Mouse (Mus musculus): ENCODE results near the gene Gm10337.
A peak's percentile ranks its signal among the peaks of the same experiment; 100 is the strongest.

Gm10337 gene

DNA sequence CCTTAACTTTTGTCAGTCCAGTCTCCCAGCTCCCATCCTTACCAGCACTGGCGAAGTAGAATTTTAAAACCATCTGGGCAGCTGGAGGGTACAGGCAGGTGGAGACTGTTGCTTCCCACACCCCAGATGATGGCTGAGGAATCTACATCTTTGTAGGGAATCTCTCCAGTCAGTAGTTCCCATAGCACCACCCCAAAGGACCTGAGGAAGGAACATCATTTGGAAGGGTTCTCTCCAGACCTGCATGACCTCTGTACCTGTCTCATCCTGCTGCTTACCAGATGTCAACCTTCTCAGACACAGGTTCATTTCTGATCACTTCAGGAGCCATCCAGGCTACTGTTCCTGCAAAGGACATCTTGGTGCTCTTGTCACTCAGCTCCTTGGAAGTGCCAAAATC, at the start of gene Gm10337:
Gm10337 (plus strand) TSS at position 276 of the 400 bp plus-strand sequence.
- no peak for DNase-seq (ENCODE audit: low spot score in 2 of 2)

DNA sequence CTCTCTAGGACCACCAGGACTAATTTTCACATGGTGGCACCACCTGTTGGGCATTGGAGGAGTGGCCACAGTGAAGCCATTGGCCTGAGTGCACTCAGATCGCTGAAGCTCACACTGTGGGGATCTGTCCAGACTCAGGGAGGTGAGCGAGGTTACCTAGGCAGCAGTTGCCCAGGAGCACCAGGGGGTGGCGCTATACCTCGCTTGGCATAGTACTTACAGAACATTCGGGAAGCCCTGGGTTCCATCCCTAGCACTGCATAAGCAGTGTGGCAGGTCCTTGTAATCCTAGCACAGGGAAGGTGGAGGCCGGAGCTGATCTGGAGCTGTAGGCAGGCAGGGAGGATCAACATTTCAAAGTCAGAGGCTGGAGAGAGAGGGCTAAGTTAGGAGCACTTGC, 47.5 kb upstream of the Gm10337 start:
- DNase-seq (ENCODE audit: low spot score in 2 of 2) = peak in 1 of 2 experiments; percentile 26

DNA sequence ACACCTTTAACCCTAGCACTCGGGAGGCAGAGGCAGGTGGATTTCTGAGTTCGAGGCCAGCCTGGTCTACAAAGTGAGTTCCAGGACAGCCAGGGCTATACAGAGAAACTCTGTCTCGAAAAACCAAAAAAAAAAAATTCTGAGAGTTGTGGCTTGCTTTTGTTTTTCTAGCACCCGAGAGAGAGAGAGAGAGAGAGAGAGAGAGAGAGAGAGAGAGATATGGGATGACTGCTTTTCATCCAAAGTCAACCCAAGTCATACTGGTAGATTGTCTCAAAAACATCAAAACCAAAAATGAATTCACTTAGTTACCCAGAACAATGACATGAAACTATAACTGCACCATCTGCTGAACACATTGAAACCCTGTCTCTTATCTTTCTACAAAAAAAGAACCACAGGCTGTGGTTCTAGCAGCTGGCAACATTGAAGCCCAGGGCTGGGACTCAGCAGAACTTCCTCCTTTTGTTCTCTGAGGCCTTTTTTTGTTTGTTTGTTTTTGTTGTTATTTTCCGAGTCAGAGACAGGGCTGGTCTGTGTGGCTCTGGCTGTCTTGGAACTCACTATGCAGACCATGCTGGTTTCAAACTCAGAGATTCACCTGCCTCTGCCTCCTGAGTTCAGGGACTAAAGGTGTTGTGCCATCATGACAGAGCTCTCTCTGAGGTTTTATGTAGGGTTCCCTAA, 45.3 kb upstream of the Gm10337 start:
- no peak for DNase-seq (ENCODE audit: low spot score in 2 of 2)

DNA sequence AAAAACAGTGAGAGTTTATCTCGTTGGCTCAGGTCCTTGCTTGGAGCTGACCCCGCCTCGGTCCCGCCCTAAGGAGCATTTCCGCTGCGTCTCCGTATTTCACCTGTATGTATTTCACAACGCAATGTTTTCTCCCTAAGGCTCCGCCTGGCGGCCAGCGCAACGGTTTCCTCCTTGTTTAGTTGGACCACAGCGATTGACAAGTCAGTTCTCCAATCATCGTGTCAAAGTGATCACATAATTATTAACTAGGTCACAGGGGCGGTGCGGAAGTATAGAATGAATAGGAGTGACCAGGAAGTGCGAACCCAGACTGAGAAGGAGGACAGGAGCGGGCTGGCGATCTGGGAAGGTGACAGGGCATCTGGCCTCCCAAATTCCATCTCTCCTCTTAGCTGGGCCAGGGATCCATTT, 44.6 kb upstream of the Gm10337 start, which contains the start of gene Prr13:
Prr13 (plus strand) TSS at position 125 of the 414 bp plus-strand sequence.
- peak; percentile 78 to 85 for DNase-seq (ENCODE audit: low spot score in 2 of 2)

DNA sequence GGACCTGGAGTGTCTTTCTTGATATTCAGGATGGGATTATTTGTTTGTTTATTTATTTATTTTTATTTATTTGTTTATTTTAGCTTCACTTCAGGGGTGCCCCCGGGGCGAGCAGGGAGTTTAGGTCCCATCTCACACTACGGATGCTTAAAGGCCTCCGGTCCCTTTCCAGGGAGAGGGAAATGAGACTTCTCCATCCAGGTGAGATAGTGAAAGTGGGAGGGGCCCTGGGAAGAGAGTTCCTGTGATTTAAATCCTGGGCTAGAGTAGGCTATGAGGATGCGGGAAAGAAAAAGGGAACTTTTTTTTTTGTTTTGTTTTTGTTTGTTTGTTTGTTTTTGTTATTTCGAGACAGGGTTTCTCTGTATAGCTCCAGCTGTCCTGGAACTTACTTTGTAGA, 44.1 kb upstream of the Gm10337 start:
- no peak for DNase-seq (ENCODE audit: low spot score in 2 of 2)

DNA sequence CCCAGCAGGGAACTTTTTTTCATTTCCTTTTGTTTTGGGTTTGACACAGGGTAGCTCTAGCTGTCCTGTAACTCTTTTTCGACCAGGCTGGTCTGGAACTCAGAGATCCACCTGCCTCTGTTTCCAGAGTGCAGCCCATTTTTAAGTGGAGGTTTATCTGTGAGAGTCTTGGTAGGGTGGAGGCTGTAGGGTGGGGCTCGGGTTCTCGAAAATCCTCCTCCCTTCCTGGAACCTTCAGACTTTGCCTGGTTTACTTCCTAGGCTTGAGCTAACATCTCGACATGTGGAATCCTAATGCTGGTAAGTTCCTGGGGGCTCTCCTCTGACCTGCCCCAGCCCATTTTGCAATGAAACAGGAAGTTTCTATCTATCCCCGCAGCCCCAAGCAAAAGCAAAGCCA, 43.7 kb upstream of the Gm10337 start:
- DNase-seq (ENCODE audit: low spot score in 2 of 2) = no peak

DNA sequence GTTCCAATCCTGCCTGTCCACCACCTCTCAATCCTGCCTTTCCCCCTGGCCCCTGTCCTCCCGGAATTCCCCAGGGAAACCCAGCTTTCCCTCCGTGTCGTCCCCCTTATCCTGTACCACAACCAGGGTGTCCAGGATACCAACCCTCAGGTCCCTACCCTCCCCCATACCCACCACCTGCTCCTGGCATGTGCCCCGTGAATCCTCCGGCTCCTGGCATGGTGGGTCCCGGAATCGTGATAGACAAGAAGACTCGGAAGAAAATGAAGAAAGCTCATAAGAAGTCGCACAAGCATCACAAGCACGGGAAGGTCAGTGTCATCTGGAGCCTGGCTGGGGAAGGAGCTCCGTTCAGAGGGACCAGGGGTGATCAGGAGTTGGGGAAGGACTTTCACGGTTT, 43.1 kb upstream of the Gm10337 start:
- no peak for DNase-seq (ENCODE audit: low spot score in 2 of 2)

DNA sequence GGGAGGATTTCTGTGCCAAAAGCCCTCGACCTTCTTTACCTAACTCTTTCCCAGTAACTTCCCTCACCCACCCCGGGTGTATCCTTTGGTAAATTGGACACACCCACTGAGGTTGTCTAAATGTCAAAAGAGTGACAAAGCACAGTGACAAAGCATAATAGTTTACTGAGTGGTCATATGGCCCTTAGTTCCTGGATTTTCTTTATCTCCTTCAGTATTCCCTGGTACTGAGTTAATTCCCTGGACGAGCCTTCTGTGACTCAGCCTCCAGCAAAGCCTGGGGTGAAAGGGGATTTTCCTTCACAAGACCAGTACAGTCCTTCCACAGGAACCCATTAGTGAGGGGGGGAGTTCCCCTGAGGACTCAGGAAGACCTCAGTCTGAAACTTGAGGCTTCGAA, 42.6 kb upstream of the Gm10337 start:
- no peak for DNase-seq (ENCODE audit: low spot score in 2 of 2)

DNA sequence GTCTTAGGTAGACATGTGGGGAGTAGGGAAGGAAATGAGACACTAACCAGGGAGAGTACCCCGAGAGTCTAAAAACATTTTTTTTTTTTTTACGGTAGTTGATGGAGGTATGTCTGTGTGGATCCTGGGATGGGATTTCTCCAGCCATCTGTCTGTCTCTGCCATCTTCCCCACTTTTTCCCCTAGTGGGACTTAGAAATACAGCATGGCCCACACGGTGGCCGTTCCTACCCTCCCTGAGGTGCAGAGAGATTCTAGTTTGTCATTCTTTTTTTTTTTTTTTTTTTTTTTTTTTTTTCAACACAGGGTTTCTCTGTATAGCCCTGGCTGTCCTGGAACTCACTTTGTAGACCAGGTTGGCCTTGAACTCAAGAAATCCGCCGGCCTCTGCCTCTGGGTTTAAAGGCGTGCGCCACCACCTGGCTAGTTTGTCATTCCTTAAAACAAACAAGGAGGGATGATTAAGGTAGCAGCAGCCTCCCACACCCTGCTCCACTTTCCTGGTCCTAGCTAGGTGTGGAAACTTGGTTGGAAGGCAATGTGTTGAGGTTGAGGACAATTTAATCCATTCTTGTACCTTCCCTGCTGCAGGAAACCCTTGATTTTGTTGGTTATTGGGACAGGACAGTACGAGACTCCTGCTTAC, 42.0 kb upstream of the Gm10337 start:
- DNase-seq (ENCODE audit: low spot score in 2 of 2) = no peak

DNA sequence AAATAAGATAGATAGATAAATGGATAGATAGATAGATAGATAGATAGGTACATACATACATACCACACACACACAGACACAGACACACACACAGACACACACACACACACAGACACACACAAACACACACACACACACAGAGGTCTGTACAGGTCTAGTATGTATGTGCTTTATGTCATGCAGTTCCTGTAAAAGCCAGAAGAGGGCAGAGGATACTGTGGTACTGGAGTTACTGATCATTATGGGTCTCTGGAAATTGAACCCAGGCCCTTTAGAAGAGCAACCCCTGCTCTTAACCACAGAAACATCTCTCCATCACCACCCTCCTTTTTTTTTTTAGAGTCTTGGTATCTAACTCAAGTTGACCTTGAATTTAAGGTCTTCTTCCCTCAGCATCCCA, 39.9 kb upstream of the Gm10337 start:
- DNase-seq (ENCODE audit: low spot score in 2 of 2) = no peak

DNA sequence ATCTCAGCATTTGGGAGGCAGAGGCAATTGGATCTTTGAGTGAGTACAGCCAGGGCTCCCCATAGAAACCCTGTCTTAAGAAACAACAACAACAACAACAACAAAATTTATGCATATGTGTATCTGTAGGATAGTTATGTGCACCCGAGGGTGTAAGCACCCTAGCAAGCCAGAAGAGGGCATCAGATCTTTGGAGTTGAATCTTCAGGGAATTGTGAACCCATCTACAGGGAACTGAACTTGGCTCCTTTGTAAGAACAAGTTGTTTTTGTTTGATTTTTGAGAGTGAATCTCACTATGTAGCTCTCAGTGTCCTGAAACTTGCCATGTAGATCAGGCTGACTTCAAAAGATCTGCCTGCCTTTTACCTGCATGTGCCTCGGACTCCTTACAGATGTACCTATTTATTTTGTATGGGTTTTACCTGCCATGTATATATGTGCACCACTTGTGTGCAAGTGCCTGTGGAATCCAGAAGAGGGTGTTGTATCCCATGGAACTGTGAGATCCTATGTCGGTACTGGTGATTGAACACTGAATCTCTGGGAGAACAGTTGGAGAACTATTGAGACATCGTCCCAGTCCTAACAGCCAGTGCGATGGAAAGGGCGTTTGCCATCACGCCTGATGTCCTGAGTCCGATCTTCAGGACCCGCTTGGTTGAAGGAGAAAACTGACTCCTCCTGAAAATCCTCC, 34.7 kb upstream of the Gm10337 start:
- DNase-seq (ENCODE audit: low spot score in 2 of 2) = no peak

DNA sequence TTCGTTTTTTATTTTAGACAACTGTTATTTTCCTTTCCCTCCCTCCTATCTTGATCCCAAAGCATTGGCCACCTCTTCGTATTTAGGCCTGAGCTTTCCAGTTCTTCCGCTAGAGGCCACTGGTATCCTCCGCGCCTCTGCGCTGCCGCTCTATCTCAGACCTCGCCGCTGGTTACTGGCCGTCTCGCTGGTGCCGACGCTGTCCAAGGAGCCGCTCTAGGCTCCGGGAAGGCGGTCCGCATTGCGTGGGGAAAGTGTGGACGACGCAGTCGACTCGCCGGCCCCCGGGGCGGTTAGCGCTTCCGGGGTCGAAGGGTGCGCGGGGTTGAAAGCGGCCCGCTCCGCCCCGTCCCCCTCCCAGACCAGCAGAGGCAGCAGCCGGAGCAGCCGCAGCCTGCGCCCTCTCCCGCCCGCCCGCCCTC, 33.3 kb upstream of the Gm10337 start, which contains the start of gene Pcbp2:
Pcbp2 (plus strand) TSS at position 357 of the 422 bp plus-strand sequence.
- peak; percentile 89 to 92 for DNase-seq (ENCODE audit: low spot score in 2 of 2)

DNA sequence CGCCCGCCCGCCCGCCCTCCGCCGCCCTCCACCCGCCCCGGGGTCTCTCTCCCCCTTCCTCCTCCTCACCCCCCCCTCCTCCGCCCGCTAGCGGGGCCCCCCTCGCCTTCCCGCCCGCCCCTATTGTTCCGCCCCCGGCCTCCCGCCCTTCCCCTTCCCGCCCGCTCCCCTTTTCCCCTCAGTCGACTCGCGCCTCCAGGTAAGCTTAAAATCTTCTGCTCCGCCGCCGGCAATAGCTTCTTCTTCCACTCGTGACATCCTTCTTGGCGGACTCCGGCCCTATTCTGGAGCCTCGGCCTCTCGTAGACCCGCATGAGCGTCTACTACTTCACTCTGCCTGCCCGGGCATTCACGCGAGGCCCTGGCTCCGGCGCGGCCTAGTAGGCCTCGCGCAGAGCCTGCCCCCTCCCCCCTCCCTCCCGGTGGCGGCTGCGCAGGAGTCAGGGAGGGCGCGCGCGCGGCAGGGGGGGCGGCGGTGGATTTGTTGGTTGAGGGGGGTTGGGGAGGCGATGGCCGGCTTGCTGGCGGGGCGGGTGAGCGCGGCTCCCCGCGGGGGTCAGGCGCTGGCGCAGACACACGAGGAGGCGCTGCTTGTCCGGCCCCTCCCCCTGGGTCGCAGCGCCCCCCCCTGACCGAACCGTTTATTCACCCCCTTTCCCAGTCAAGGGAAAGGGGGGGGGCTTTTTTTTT, 32.8 kb upstream of the Gm10337 start:
- peak; percentile 52 to 63 for DNase-seq (ENCODE audit: low spot score in 2 of 2)

DNA sequence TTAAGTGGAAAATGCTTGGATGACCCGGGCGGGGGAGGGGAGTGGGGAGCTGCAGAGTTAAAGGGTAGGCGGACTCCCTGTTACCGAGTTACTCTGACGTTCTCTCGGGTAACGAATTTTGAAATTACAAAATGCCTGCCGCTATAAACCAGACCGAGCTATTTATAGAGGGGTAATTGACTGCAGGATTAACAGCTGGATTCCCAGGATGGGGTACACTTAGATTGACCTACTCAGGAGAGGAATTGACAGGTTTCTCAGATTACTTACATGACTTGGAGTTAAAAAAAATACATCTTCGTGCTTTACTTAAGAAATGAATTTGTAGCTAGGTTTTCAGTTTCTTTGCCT, 32.3 kb upstream of the Gm10337 start:
- DNase-seq (ENCODE audit: low spot score in 2 of 2) = no peak

DNA sequence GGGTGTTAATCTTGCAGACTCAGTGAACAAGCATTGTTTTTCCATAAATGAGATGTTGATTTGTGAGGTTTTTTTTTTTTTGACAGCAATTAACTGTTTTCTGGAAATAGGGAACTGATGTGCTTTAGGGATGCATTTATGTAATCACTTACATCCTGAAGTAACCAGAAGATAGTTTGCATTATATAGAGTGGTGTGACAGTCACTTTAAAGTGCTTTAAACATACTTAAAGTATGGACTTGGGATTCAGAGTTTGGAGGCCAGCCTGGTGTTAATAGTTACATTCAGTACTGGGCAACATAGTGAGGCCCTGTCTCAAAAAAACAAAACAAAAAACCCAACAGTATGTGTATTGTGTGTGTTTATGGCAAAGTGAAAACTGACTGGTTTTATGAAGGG, 31.8 kb upstream of the Gm10337 start:
- DNase-seq (ENCODE audit: low spot score in 2 of 2) = no peak

DNA sequence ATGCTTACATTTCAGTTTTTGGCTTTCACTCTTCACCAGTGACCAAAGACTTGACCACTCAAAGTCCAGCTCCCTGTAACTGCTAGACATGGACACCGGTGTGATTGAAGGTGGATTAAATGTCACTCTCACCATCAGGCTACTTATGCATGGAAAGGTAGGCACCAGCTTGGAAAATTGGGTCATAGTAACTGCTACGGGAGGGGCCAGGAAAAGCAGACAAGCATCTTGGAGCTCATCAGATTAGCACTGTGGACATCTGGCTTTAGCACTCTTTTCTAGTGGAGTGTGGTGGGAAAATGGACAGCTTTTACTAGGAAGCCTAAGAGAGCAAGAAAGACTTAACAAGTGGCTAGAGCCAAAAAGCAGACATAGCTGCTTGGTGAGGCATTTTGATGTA, 30.3 kb upstream of the Gm10337 start:
- DNase-seq (ENCODE audit: low spot score in 2 of 2) = no peak

DNA sequence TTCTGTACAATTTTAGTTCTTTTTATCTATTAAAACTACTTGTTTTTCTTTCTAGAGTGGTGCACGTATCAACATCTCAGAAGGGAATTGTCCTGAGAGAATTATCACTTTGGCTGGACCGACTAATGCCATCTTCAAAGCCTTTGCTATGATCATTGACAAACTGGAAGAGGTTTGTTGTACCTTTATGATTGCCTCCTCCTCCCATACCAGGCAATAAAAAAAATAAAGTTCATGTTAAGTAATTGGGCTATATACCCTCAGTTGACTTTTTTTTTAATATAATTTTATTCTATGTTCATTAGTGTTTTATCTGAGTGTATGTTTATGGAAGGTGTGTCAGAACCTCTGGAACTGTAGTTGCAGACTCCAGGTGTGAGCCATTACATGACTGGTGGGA, 29.0 kb upstream of the Gm10337 start:
- DNase-seq (ENCODE audit: low spot score in 2 of 2) = no peak

DNA sequence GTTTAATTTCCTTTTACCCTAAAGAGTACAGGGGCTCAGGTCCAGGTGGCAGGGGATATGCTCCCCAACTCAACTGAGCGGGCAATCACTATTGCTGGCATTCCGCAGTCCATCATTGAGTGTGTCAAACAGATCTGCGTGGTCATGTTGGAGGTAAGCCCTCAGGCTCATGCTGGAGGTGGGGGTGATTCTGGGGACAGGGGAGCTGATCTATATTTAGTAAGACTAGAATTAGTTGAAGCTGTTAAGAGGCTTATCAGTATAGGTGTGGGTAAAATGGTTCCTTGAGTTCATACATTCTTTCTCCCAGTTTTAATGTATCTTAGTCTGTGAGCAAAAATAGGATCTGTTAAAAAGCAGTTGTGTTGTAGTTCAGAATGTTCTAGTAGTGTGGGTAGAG, 20.4 kb upstream of the Gm10337 start:
- DNase-seq (ENCODE audit: low spot score in 2 of 2) = no peak

DNA sequence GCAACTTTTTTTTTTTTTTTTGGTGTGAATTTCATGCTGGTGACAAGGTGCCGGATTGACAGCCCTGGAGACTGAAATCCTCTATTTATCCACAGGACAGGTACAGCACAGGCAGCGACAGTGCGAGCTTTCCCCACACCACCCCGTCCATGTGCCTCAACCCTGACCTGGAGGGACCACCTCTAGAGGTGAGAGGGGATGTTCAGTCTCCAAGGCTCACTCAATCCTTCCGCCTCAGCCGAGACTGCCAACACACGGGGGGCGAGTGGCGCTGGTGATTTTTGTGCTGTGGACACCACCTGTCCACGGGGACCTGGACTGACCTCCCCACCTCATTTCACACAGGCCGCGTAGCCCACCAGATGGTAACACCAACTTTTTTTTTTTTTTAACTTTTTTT, 17.7 kb upstream of the Gm10337 start:
- DNase-seq (ENCODE audit: low spot score in 2 of 2) = no peak

DNA sequence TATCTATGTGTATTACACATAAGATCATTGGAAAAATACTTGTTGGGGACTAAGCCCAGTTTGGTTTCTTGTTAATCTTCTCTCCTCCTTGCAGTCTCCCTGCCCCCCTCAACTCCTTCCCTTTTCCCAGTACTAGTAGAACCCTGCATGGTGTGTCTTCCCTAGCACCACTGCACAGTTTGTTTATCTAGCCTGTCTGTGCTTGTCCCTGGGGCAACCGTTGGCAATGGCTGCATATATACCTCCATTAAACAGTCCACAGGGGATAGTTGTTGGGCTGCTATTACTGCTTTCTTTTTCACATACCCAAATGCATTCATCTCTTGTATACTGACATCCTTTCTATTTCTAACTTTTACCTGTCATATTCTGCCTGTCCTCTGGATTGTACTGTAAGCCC, 15.9 kb upstream of the Gm10337 start:
- DNase-seq (ENCODE audit: low spot score in 2 of 2) = no peak

DNA sequence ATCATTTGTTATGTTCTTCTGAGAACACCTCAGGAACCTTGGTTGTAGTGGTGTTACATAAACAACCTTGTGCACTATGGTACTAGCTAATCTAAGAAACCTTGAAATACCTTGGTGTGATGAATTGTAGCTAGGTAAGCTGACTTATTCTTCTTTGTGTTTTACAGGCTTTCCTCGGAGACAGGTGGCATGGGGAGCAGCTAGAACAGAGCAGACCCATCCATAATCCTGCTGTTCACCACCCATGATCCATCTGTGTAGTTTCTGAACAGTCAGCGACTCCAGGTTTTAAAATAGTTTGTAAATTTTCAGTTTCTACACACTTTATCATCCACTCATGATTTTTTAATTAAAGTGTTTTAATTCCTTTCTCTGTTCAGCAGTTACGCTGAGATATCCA, 5.2 kb upstream of the Gm10337 start:
- no peak for DNase-seq (ENCODE audit: low spot score in 2 of 2)

DNA sequence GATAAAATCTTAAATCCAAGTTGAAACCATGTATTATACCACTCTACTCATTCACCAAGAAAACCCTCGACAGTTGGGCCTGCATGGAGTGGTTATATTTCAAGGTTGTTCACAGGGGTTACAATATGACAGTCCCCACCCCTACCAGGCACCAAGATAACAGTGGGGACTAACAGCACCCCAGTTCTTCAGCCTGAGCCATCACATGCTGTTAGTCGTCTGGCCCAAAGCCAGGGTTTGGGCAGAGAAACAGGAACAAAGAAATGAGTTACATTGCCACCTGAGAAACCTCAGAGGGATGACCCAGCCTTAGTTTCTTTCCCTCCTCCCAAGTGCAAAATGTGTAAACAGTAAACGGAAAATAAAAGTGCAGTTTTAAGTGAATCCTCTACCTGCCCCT, 4.2 kb upstream of the Gm10337 start:
- DNase-seq (ENCODE audit: low spot score in 2 of 2) = no peak

All from spleen, postnatal 14 days (tissue).